Mouse (Mus musculus): ENCODE results near the gene Zkscan7. TPM values are rescaled to one million over a fixed set of nuclear protein-coding genes. Genes with fewer than 3 reads are reported as not detected.
"Not testable (repeated sequence)": the region's sequence is repeated elsewhere in the genome, so short reads cannot be mapped to it uniquely, and the experiment has no call there.

Gene Zkscan7
- polyA plus RNA-seq, 1 experiment: 3.1 TPM

DNA sequence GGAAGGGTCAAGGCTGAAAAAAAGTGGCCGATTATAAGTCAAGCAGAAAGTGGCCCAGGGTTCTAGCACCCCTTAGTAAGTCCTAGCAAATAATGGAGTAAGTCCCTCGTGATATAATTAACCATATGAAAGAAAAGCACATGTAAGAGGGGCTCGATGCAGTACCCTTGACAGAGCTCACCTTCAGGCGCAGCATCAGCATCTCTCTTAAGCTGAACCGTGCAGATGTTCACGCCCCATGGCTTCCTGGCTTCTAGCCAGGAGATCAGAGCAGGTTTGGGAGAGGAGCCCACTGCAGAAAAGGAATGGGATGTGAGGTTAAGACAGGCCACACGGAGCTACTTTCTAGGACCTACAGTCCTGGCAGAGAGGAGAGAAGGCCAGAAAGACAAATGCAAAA, 31.0 kb upstream of the Zkscan7 start:
- no peaks in the 10 kb centered on the region for H3K4me1 ChIP-seq (ENCODE audit: control insufficient read depth, insufficient read depth, low read length)
- DNase-seq: no peak
- TF ChIP-seq CTCF (IDR thresholded peaks at IDR 0.05; ENCODE audit: borderline replicate concordance, insufficient read depth, low read depth, low read length) (no peak), POLR2A (IDR thresholded peaks at IDR 0.05; ENCODE audit: borderline replicate concordance, insufficient read depth, low read length) (no peak)
- WGBS: 69% methylated on average over 7 of the region's 7 CpGs
- H3K27ac ChIP-seq (ENCODE audit: insufficient read depth, low read length): no peak overlapping the region
- H3K4me3 ChIP-seq (replicated peaks; ENCODE audit: insufficient read depth, low read depth, low read length): no peak overlapping the region
- no peaks in the 10 kb centered on the region; the same call in 1 of the 2 replicates for H3K27me3 ChIP-seq (ENCODE audit: control insufficient read depth, insufficient read depth, low read length)

- not testable (repeated sequence) for DNase-seq
- WGBS: 95% methylated on average over 3 of the region's 7 CpGs
These were observed 30.3 kb upstream of the Zkscan7 start for GRCm38 (mm10) chr9:122855141-122855540.

GRCm38 (mm10) chr9:122855617-122856016, 29.9 kb upstream of the Zkscan7 start:
- H3K27ac ChIP-seq (ENCODE audit: insufficient read depth, low read length): no peak overlapping the region
- 82% methylated on average over 4 of the region's 4 CpGs for WGBS
- H3K4me1 ChIP-seq (ENCODE audit: control insufficient read depth, insufficient read depth, low read length): no peaks in the 10 kb centered on the region
- no peaks in the 10 kb centered on the region; the same call in 1 of the 2 replicates for H3K27me3 ChIP-seq (ENCODE audit: control insufficient read depth, insufficient read depth, low read length)
- DNase-seq: no peak
- no peak overlapping the region for H3K4me3 ChIP-seq (replicated peaks; ENCODE audit: insufficient read depth, low read depth, low read length)
- no peak for TF ChIP-seq POLR2A (IDR thresholded peaks at IDR 0.05; ENCODE audit: borderline replicate concordance, insufficient read depth, low read length)
- no peak for TF ChIP-seq CTCF (IDR thresholded peaks at IDR 0.05; ENCODE audit: borderline replicate concordance, insufficient read depth, low read depth, low read length)

More at GRCm38 (mm10) chr9:122855141-122855540, 30.3 kb upstream of the Zkscan7 start:
- not testable (repeated sequence) for H3K4me1 ChIP-seq (ENCODE audit: control insufficient read depth, insufficient read depth, low read length); H3K4me3 ChIP-seq (replicated peaks; ENCODE audit: insufficient read depth, low read depth, low read length); H3K27me3 ChIP-seq (ENCODE audit: control insufficient read depth, insufficient read depth, low read length); H3K27ac ChIP-seq (ENCODE audit: insufficient read depth, low read length)

DNA sequence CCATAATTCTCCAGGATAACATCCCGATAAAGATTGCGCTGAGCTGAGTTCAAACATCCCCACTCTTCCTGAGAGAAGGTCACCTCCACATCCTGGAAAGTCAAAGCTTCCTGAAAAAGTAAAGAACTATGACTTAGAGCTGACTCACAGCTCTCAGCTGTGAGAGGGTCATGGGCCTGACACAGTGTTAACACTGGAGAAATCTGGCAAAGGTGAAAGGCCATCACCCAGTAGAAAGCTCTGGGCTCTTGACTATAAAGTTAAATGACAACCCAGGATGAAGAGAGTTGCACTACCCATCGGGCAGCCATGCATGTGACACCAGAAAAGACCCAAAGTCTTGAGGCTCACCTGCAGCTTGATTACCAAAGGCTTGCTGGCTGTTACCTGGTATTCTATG, 28.8 kb upstream of the Zkscan7 start:
- no peak overlapping the region for H3K4me3 ChIP-seq (replicated peaks; ENCODE audit: insufficient read depth, low read depth, low read length)
- WGBS: 97% methylated on average over 3 of the region's 3 CpGs

DNA sequence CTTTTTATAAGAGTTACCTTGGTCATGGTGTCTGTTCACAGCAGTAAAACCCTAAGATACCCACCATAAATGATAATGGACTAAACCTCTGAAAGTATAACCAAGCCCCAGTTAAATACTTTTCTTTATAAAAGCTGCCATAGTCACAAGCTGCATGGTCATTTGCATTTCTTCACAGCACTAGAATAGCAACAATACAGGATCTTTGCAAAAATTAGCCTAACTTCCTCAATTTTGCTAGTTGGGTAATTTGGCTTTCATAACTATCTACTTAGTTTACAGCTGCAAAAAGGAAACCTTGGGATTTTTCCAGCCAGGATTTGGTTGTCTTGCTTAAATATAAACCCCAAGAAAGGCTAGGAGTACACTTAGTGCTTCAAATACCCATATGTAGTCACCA, 24.7 kb upstream of the Zkscan7 start:
- DNase-seq: no peak
- Histone ChIP-seq H3K4me1 (ENCODE audit: control insufficient read depth, insufficient read depth, low read length) (peaks cover 6% of the 10 kb centered on the region; the same call in 1 of the 2 replicates), H3K27me3 (ENCODE audit: control insufficient read depth, insufficient read depth, low read length) (no peaks in the 10 kb centered on the region; the same call in 1 of the 2 replicates), H3K4me3 (replicated peaks; ENCODE audit: insufficient read depth, low read depth, low read length) (no peak overlapping the region), H3K27ac (ENCODE audit: insufficient read depth, low read length) (no peak overlapping the region)
- TF ChIP-seq CTCF (IDR thresholded peaks at IDR 0.05; ENCODE audit: borderline replicate concordance, insufficient read depth, low read depth, low read length): no peak
- TF ChIP-seq POLR2A (IDR thresholded peaks at IDR 0.05; ENCODE audit: borderline replicate concordance, insufficient read depth, low read length): no peak

More for the DNA sequence above, 28.8 kb upstream of the Zkscan7 start:
- DNase-seq: no peak
- H3K27ac ChIP-seq (ENCODE audit: insufficient read depth, low read length): no peak overlapping the region
- no peaks in the 10 kb centered on the region for H3K4me1 ChIP-seq (ENCODE audit: control insufficient read depth, insufficient read depth, low read length)
- no peaks in the 10 kb centered on the region; the same call in 1 of the 2 replicates for H3K27me3 ChIP-seq (ENCODE audit: control insufficient read depth, insufficient read depth, low read length)
- TF ChIP-seq POLR2A (IDR thresholded peaks at IDR 0.05; ENCODE audit: borderline replicate concordance, insufficient read depth, low read length) (no peak), CTCF (IDR thresholded peaks at IDR 0.05; ENCODE audit: borderline replicate concordance, insufficient read depth, low read depth, low read length) (no peak)

DNA sequence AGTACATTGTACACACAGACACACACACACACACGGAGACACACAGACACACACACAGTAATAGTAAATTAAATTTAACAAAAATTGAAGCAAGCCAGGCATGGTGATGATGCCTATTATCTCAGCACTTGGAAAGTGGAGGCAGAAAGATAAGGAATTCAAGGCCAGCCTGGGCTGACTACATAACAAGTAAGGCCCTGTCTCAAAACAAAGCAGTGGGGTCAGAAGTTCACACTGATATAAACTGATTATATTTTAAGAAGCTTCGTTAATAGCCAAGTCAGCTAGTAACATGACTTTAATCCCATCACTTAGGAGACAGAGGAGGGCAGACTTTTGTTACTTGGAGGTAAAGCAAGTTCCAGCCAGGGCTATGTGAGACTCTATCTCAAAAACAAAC, 21.8 kb upstream of the Zkscan7 start:
- TF ChIP-seq POLR2A (IDR thresholded peaks at IDR 0.05; ENCODE audit: borderline replicate concordance, insufficient read depth, low read length) (no peak), CTCF (IDR thresholded peaks at IDR 0.05; ENCODE audit: borderline replicate concordance, insufficient read depth, low read depth, low read length) (no peak)
- no peak overlapping the region for H3K4me3 ChIP-seq (replicated peaks; ENCODE audit: insufficient read depth, low read depth, low read length)
- no peaks in the 10 kb centered on the region for H3K27me3 ChIP-seq (ENCODE audit: control insufficient read depth, insufficient read depth, low read length)
- 89% methylated on average over 2 of the region's 2 CpGs for WGBS
- DNase-seq: no peak
- H3K27ac ChIP-seq (ENCODE audit: insufficient read depth, low read length): no peak overlapping the region
- peaks cover 6% of the 10 kb centered on the region; the same call in 1 of the 2 replicates for H3K4me1 ChIP-seq (ENCODE audit: control insufficient read depth, insufficient read depth, low read length)

GRCm38 (mm10) chr9:122864848-122865247, 20.6 kb upstream of the Zkscan7 start:
- H3K4me1 ChIP-seq (ENCODE audit: control insufficient read depth, insufficient read depth, low read length): peaks cover 6% of the 10 kb centered on the region; the same call in 1 of the 2 replicates
- H3K27ac ChIP-seq (ENCODE audit: insufficient read depth, low read length): no peak overlapping the region
- TF ChIP-seq CTCF (IDR thresholded peaks at IDR 0.05; ENCODE audit: borderline replicate concordance, insufficient read depth, low read depth, low read length): no peak
- no peak for TF ChIP-seq POLR2A (IDR thresholded peaks at IDR 0.05; ENCODE audit: borderline replicate concordance, insufficient read depth, low read length)
- DNase-seq: no peak
- H3K27me3 ChIP-seq (ENCODE audit: control insufficient read depth, insufficient read depth, low read length): no peaks in the 10 kb centered on the region
- H3K4me3 ChIP-seq (replicated peaks; ENCODE audit: insufficient read depth, low read depth, low read length): peak overlapping the region; percentile 69
- 55% methylated on average over 3 of the region's 3 CpGs for WGBS

DNA sequence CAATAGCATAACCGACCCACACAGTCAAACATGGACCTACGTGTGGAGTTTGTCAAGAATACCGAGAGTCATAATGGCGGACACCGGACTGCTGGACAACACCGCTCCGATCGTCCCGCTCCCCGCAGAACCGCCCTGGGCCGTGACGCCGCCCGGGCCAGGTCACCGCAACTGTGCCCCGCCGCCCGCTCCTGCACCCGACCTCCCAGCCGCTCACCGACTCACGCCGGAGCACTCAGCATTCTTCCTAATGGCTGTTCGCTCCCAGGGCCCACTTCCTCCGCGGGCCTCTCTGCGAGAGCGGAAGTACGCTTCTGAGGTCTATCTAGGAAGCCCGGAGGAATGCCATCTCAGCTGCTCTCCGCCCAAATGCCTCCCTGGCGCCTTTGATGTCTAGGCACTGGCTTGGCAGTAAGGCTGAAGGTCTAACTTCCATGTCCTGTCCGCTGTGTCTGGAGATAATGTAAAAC, 19.8 kb upstream of the Zkscan7 start, which contains the start of gene Zfp445:
TSS of gene Zfp445 (minus strand) at position 310 of the 470 bp plus-strand sequence.
- H3K27me3 ChIP-seq (ENCODE audit: control insufficient read depth, insufficient read depth, low read length): no peaks in the 10 kb centered on the region
- peaks cover 6% of the 10 kb centered on the region; the same call in 1 of the 2 replicates for H3K4me1 ChIP-seq (ENCODE audit: control insufficient read depth, insufficient read depth, low read length)
- peak within 1 kb of the TSS; percentile 42; the same call in 1 of the 2 replicates for H3K27ac ChIP-seq (ENCODE audit: insufficient read depth, low read length)
- under 1% methylated on average over 34 of the region's 34 CpGs for WGBS
- peak; percentile 83 to 85 for DNase-seq
- peak; percentile 68; the same call in 1 of the 2 replicates for TF ChIP-seq POLR2A (IDR thresholded peaks at IDR 0.05; ENCODE audit: borderline replicate concordance, insufficient read depth, low read length)
- TF ChIP-seq CTCF (IDR thresholded peaks at IDR 0.05; ENCODE audit: borderline replicate concordance, insufficient read depth, low read depth, low read length): no peak
- peak within 1 kb of the TSS; percentile 69 for H3K4me3 ChIP-seq (replicated peaks; ENCODE audit: insufficient read depth, low read depth, low read length)
